Mouse (Mus musculus) gastrocnemius, postnatal 25 days (tissue): ENCODE measurements around the gene Batf. TPM values are rescaled to one million over a fixed set of nuclear protein-coding genes. Genes with fewer than 3 reads are reported as not detected.
"Not testable (repeated sequence)": the region's sequence is repeated elsewhere in the genome, so short reads cannot be mapped to it uniquely, and the experiment has no call there.

Experiments used
- DNase-seq: peaks from one replicate; pipeline ENCODE4 v3.0.0; 2022
- long read RNA-seq, 2 experiments: library from polyadenylated mRNA; stranded (forward); transcript quantifications; one replicate each; pipeline ENCODE4 v2.0.0; 2021
- total RNA-seq, 2 experiments: library from RNA; stranded (reverse); gene quantifications; 1 replicate in 1 of 2; 2 replicates in 1 of 2; pipeline ENCODE4 v1.2.3; 2021

The Batf gene
- under 1 TPM in 1 of 2 experiments, not detected in 1; 0.29 TPM for total RNA-seq
- long read RNA-seq, experiment 1 = 0 reads
- long read RNA-seq, experiment 2 = 0 reads

DNA sequence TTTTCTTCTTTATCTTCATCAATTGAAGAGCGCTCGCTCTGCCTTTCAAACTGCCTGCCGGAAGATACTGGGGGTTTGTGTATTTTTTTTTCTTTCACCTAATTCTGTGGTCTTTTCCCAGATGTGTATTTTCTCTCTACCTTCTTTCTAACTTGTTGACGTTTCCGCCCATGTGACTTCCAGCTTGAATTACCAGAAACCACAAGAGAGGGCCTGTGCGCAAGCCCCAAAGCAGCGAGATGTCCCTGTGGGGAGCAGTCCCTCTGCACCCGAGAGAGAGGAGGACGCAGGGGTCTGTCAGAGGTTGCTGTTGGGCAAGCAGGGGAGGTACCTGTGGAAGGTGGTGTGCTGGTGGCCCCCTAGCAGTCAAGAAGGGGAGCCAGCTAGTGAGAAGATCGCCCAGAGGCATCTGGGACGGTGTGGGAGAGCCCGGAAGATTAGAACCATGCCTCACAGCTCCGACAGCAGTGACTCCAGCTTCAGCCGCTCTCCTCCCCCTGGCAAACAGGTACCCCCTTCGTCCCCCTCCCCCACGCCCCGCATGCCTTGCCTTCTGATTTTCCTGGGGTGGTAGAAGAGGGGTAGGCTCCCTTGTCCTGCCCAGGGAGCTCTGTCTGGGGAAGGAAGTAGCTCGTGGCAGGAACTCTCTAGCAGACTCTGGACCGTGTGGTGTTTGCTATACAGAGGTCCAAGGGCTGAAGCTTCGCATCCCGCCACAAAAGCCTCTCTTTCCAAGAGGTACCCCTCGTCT is at the start of gene Batf:
TSS of gene Batf (plus strand) at position 204 of the 751 bp plus-strand sequence.
- no peak for DNase-seq

DNA sequence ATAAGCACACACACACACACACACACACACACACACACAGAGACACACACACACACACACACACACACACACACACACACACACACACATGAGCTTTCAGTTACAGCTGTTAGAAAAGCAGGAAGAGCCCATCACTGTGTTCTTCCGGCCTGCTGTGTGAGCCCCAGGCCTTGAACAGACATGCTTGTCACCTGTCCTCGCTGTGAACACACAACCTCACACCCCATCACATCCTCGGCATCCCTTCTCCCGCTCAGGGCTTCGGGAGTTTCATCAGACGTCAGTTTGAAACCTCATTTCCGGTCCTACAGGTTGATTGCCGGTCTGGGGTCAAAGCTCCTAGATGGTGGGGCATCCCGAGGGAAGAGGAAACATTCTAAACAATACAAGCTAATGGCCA is 48.5 kb upstream of the Batf start:
- DNase-seq = no peak

DNA sequence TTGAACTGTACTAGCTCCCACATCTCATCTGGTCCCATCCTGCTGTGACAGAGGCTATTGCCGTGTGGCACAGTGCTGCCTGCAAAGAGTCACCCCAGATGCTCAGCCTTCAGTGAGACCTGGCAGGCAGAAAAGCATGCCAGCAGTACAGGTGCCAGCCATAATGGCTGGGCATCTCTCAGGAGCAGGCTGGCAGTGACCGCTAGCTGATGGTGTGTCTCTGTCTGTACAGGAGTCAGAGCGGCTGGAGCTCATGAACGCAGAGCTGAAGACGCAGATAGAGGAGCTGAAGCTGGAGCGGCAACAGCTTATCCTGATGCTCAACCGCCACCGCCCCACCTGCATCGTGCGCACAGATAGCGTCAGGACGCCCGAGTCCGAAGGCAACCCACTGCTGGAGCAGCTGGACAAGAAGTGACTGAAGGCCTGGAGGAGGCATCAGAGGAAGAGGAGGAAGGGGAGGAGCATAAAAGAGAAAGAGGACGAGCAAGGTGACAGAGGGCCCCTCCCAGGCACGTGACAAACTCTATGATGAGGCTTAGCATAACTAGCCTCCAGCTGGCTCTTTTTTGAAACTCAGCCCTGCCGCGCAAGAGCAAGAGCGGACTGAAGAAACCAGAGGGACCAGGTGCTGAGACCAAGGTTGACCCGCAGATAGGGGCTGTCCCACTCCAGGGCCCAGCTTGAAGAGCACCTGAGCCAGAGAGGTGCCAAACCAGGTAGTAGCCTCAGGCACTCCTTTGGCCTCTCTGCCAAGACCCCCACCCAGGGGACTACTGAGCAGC is 47.7 kb upstream of the Batf start:
- no peak for DNase-seq

DNA sequence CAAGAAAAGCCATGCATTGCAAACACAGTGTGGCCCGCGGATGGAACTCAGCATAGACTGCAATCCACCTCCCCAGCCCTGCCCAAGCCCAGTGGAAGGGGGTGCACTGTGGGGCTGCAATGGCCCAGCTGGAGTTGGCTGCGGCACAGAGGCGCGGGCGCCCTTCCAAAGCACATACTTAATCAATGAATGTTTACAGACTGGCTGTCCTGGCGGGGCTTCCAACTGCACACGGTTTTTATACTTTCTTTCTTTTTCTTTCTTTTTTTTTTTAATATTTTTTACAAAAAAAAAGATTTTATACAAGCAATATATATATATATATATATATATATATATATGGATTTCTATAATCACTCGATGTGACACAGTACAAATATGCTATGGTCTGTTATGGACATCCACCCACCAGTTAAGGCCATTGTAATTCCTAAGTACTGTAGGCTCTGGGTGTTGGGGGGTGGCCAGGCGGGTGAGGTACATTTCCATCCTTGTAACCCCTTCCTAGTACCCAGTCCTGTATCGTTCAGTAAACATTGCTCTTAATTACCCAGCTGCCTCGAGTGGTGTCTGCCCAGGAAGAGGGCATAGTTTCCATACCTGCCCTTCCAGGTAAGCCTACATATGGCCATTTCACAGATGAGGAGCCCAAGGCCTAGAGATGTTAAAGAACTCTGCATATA is 47.0 kb upstream of the Batf start:
- peak; percentile 50 for DNase-seq

DNA sequence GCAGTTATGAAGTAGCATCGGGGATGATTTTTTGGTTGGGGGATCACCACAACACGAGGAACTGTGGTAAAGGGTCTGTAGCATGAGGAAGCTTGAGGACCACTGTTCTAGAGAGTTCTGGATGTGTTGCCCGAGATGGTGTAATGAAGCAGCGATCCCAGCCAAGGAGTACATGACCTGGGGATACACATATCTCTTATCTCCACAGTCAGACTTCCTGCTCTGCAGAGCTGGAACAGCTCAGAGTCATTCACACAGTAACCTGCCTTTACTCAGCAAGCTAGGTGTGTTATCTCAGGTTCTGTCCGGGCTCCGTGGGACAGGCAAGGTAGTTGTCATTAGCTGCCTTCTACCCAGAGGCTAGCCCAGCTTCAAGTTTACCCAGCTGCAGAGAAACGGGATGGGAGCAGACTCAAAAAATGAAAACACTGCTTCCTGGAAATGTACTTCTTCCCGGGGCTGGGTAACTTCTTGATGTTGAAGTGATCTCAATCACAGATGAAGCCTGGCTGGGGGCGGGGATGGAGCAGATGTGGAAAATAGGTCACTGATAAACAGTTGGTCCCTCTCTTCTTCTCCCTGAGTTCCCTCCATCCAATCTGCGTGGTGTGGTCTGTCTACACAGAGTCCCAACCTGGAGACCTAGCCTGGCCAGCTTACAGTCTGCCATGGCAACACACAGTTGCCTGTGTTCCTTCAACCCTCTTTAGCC is 45.5 kb upstream of the Batf start:
- DNase-seq = no peak

DNA sequence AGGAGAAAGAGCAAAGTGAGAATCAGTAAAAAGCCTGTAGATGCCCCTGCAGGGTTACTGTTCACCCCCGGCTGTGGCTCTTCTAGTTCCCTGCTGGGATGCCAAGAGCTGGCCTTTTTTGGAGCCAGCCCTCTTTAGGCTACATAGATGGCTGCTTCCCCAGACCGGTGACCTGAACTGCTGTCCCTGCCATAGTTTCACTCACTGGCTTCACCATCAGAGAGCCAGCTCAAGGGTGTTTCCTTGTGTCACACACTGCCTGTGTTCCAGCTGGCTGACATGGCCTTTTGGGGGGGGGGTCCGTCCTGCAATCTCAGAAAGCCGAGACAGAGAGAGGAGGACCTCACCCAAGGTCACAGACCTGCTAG is 44.9 kb upstream of the Batf start:
- peak; percentile 36 for DNase-seq

DNA sequence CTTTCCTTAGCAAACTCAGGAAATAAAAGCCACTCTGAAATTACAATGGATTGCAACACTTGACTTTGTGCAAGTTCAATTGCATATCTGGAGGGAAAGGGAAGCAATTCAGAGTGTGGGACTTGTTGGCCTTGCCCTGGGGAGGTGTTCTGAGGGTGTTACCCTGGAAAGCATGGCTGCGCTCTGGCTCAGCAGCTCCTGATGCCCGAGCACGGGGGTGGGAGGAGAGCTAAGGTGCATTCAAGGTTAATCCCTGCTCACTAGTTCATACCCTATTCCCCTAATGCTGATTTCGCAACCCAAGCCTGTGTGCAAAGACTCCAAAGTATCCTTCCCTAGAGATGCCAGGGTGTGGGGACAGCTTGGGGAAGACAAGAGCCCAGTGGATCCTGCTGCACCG is 42.7 kb upstream of the Batf start:
- no peak for DNase-seq

DNA sequence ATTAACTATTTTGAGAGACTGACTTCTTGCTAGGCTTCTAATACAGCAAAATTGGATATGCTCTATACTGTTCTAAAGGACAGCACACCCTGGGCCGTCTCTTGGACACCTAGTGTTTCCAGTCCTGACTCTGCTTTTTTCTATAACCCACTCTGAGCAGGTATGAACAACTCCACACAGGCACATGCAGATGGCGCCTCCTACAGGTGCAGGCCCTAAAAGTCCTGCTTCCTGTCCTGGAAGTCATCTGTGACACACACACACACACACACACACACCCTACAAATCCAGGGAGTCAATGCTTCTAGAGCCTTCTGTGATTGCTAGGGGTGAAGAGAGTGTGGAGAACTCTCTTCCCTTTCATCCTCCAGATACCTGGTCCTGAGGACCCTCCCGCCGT is 40.8 kb upstream of the Batf start:
- DNase-seq = no peak

DNA sequence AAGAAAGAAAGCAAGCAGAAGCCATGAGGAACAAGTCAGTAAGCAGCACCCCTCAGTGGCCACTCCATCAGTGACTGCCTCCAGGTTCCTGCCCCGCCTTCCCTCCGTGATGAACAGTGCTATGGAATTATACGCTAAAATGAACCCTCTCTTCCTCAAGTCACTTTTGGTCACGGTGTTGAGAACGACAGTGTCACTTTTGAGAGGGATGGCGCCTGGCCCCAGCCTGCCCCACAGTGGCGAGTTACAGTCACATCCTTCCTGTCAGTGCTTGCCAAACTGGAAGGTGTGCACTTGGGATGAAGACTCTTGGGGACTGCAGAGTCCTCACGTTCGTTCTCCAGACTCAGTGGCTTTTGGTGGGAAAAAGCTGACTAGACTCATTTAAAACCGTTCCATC is 39.1 kb upstream of the Batf start:
- no peak for DNase-seq

DNA sequence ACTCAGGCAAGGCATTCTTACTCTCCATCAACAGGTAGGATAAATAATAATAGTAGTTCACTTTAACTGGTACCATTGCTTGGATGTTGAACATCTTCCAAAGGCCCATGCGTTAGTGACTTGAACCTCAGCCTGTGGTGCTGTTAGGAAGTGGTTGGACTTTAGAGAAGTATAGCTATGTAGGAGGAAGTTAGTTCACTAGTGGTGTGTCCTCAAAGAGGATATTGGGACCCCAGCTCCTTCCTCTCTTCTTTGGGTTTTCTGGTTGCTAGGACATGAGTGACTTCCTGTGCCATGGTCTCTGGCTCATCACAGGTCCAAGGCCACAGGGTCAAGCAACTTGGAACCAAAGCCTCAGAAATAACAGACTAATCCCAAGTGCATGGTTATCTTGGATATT is 38.5 kb upstream of the Batf start:
- no peak for DNase-seq

DNA sequence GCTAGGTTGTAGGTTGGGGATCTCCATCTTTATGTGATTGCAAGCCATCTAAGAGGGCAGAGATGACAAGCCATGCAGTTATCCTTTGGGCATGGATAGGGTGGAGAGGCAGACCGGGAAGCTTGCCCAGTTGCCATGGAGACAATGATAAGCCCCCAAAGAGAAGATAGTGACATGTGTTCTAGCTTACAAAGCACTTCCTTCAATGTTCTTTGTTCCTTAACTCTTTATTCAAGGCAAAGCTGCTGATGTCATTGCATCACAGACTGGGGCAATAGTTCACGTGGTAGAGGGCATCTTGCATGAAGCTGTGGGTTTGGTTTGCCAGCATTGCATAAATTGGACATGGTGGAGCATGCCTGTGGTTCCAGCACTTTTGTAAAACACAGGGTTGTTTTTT is 27.1 kb upstream of the Batf start:
- no peak for DNase-seq

DNA sequence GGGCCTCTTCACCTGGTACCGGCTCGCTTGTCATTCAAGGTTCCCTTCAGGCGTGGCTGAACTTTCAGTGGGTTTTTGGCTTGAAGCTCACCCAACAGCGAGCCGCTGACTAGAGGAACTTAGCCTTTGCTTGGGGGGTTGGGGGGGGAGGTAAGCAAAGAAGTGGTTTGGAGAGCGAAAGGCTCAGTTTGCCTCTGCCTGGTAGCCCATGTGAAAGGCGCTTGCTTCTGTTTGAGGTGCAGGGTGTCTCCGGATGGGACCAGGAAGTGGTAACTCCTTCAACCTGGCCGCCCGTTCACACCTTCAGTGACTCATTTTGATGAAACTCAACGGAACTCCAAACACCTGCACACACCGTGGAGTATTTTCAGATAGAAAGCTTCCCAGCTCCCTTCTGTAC is 25.6 kb upstream of the Batf start:
- DNase-seq = no peak

DNA sequence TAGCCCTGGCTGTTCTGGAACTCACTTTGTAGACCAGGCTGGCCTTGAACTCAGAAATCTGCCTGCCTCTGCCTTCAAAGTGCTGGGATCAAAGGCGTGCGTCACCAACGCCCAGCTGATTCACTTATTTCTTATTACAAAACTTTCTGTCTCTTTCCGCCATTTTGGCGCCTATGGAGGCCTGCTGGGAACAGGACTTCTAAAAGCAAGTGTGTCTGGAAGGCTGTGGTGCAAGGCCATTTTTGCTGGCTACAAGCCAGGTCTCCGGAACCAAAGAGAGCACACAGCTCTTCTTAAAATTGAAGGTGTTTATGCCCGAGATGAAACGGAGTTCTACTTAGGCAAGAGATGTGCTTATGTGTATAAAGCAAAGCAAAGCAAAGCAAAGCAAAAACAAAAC is 24.2 kb upstream of the Batf start:
- DNase-seq = not testable (repeated sequence)

DNA sequence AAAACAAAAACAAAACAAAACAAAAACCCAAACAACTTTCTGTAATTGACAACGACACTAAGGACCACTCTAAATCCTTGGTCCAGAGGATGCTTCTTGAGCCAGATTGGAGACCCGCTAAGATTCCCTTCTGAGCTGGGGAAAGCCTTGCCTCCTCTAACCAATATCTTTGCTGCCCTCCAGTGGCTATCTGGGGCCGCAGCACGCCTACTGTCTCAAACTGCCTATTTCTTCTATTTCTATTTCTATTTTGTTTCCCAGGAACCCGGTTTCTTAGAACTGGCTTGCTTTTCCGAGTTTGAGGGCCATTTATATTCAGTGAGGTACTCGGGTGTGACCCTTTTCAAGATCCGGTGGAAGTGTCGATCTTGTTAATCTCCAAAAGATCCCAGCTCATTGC is 23.6 kb upstream of the Batf start:
- peak; percentile 37 for DNase-seq

DNA sequence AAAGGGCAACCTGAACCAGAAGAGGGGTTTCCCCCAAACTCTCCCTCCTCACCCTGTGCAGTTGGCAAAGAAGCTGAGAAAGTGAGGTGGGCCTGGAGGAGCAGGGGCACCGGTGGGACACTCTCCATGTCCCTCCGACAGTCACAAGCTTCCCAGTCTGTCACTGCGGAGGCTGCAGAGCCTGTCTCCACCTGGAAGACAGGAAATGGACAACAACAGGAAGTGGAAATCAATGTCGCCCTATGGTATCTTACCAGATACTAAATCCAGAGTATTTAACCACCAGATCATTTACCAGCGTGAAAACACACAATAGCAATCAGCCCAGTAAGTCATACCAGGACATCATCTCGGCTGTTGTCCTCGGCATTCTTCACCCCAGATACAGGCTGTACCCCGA is 20.4 kb upstream of the Batf start:
- no peak for DNase-seq

DNA sequence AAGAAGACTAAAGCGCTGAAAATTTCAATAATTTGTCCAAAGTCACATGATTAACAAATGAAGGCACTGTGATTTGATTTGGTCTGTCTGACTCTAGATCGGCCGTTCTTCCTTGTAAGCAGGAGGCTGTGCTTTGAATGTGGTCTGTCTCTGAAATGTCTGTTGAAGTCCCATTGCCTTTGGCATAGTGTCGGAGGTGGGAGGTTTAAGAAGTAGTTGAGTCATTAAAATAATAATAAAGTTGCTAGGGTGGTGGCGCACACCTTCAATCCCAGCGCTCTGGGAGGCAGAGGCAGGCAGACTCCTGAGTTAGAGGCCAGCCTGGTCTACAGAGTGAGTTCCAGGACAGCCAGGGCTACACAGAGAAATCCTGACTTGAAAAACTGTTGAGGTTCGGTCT is 19.4 kb upstream of the Batf start:
- DNase-seq = no peak

DNA sequence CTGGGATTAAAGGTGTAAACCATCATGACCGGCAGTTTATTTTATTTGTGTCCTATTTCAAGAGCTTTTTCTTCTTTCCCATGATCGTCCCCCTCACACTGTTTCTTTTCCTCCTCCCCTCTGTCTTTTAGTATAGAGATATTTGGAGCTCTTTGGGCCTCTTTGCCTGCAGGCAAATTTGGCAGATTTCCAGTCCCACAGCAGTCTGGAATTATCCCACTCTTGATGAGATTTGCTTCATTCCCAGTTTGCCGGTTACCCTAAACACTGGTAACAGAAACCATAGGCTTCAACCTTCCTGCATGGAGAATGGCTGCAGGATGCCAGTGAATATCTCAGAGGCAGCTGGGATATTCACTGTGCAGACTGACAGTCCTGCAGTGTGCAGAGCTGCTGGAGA is 17.8 kb upstream of the Batf start:
- no peak for DNase-seq

DNA sequence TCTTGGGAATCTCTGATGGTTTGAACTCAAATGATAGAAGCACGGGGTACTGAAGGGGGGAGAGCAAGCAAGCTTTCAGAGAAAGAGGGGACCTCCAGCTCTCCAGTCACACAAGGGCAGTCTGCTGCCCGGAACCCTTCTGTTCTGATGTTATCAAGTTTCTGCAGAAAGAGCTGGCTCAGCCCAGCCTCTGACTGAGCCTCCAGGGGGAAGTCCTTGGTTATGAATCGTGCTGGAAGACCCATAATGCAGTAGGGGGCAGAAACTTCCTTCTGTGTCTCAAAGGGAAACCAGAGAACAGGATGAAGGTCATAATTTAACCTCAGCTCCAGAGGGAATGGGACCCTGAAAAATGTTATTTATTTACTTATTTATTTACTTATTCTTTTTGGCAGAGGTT is 16.4 kb upstream of the Batf start:
- DNase-seq = no peak

DNA sequence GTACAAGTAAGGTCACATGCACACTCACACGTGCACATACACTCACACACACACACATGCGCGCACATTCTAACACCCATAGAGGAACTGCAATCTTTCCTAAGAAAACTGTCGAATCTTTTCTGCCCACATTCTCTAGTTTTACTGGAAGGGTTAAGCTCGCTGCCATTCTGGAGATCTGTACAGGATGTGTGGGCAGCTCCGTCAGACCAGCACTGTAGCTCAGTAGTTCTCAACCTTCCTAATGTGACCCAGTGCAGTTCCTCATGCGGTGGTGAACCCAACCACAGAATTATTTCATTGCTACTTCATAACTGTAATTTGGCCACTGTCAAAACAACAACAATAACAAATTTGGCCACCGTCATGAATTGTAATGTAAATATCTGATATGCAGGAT is 12.6 kb upstream of the Batf start:
- no peak for DNase-seq

DNA sequence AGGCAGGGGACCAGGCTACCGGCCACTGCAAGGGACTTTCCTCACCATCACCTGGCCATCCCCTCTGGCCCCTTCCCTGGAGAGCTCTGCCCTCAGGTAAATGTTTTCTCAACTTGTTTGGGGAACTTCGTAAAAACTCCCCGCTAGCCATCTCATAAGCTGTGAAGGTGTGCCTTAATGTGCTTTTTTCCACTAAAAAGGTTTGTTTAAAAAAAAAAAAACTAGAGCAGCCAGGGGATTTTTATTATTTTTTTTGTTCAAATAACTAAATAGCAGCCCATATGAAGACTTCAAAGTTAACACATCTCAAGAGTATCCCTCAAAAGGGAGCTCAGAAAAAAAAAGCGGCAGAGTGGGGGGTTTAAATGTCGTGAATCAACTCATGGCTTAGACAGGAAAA is 7.4 kb upstream of the Batf start:
- DNase-seq = no peak

DNA sequence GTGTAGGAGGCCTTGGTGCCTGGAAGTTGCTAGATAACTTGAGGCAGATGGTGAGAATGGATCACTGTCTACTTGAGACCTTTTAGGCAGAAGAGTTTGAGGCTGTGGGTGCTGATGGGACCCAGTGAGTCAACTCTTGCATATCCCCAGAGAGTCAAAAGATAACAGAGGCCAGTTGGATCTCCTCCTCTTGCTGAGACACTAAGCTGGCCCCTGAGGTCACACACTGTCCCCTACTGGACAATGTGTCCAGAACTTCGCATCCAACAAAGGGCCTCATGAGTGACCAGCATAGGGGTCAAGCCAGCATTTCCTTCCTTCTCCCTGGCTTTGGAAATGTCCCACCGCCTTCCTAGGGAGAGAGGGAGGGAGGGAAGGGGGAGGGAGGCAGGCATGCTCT is 6.7 kb upstream of the Batf start:
- no peak for DNase-seq

DNA sequence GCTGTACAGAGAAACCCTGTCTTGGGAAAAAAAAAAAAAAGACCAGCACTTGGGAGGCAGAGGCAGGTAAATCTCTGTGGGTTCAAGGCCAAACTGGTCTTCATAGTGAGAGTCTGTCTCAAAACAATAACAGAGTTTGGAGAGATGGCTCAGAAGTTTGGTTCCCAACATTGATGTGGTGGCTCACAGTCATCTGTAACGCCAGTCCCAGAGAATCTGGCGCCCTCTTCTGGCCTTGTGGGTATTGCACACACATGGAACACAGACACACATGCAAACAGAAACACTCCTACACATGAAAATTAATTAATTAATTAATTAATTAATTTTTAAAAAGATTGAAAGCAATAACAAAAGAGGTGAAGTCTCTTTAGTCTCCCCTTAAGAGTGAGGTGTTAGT is 4.1 kb upstream of the Batf start:
- DNase-seq = no peak
